Mouse (Mus musculus) lung, postnatal 0 days (tissue): ENCODE data around the gene Socs4. TPM values are rescaled to one million over a fixed set of nuclear protein-coding genes. Genes with fewer than 3 reads are reported as not detected.
A peak's percentile ranks its signal among the peaks of the same experiment; 100 is the strongest.

Experiments
- ATAC-seq: fragments of 200-750 bp; cut with Nextera tagmentation; 2 replicates; pipeline ENCODE4 v1.8.0; 2017; ENCODE audit warnings: moderate library complexity
- DNase-seq: peaks from one replicate; pipeline ENCODE4 v3.0.0-alpha.2; 2016; ENCODE audit warnings: low spot score
- H3K27ac ChIP-seq: fragments of 300-500 bp; sonication (generic); 2 replicates; pipeline ENCODE4 v1.5.1; 2014; ENCODE audit warnings: antibody characterized with exemption, mild to moderate bottlenecking, low read length, mixed read lengths
- H3K27me3 ChIP-seq: fragments of 300-500 bp; sonication (generic); replicated peaks from 2 replicates; pipeline ENCODE4 v1.6.1; 2014; ENCODE audit warnings: low read length, mixed read lengths; ENCODE audit not compliant: insufficient read depth
- H3K36me3 ChIP-seq: fragments of 300-500 bp; sonication (generic); 2 replicates; pipeline ENCODE4 v1.6.1; 2014; ENCODE audit warnings: low read length, mixed read lengths; ENCODE audit not compliant: insufficient read depth
- H3K4me1 ChIP-seq: fragments of 300-500 bp; sonication (generic); 2 replicates; pipeline ENCODE4 v1.6.1; 2014; ENCODE audit warnings: antibody characterized with exemption, low read depth, low read length, mixed read lengths; ENCODE audit not compliant: insufficient read depth
- H3K4me2 ChIP-seq: fragments of 300-500 bp; sonication (generic); replicated peaks from 2 replicates; pipeline ENCODE4 v1.6.1; 2014; ENCODE audit warnings: low read depth, mild to moderate bottlenecking, low read length, moderate library complexity, mixed read lengths
- H3K4me3 ChIP-seq: fragments of 300-500 bp; sonication (generic); 2 replicates; pipeline ENCODE4 v1.5.1; 2014; ENCODE audit warnings: low read depth, low read length
- H3K9ac ChIP-seq: fragments of 300-500 bp; sonication (generic); replicated peaks from 2 replicates; pipeline ENCODE4 v1.6.1; 2014; ENCODE audit warnings: low read depth, mild to moderate bottlenecking
- H3K9me3 ChIP-seq: fragments of 300-500 bp; sonication (generic); 2 replicates; pipeline ENCODE4 v1.6.1; 2016; ENCODE audit warnings: low read length, mixed read lengths
- CTCF ChIP-seq: IDR thresholded peaks from 2 replicates; pipeline ENCODE4 v1.5.1; 2016; ENCODE audit warnings: antibody characterized with exemption, mild to moderate bottlenecking
- EP300 ChIP-seq: IDR thresholded peaks from 2 replicates; pipeline ENCODE4 v1.6.1; 2016; ENCODE audit warnings: antibody characterized with exemption, mild to moderate bottlenecking, control low read depth
- WGBS: fragments of 180-500 bp; shearing (Covaris S2); extraction: QIAGEN DNeasy Blood & Tissue Kit; methylation state at CpG from one replicate; pipeline ENCODE4 v1.1.7; 2014; 5-methylcytosine and 5-hydroxymethylcytosine counted together
- polyA plus RNA-seq: library from polyadenylated mRNA; unstranded; fragments of >200 nt; fragmentation: Nextera tagmentation; extraction: Ambion mirVana; gene quantifications from 2 replicates; pipeline ENCODE4 v1.2.1, GENCODE M21; 2015

Socs4 gene
- polyA plus RNA-seq, 1 experiment from 2014 or later, result 2.5 TPM

GRCm38 (mm10) chr14:47237286-47237685 is 39.4 kb upstream of the Socs4 start:
- Histone ChIP-seq H3K4me3 (no peak overlapping the region), H3K9me3 (no peaks in the 10 kb centered on the region), H3K27me3 (no peaks in the 10 kb centered on the region), H3K36me3 (no peaks in the 10 kb centered on the region), H3K4me1 (no peaks in the 10 kb centered on the region), H3K27ac (no peak overlapping the region), H3K4me2 (no peak overlapping the region), H3K9ac (no peak overlapping the region)
- 80% methylated on average over 4 of the region's 4 CpGs for WGBS
- no peak for TF ChIP-seq CTCF
- no peak for TF ChIP-seq EP300
- DNase-seq (no peak), ATAC-seq (no peak)

GRCm38 (mm10) chr14:47240600-47240999 is 36.1 kb upstream of the Socs4 start:
- TF ChIP-seq CTCF (no peak), EP300 (no peak)
- Histone ChIP-seq H3K9me3 (no peaks in the 10 kb centered on the region), H3K36me3 (no peaks in the 10 kb centered on the region), H3K27ac (no peak overlapping the region), H3K9ac (no peak overlapping the region), H3K4me2 (no peak overlapping the region), H3K4me1 (no peaks in the 10 kb centered on the region), H3K4me3 (no peak overlapping the region), H3K27me3 (no peaks in the 10 kb centered on the region)
- no peak for DNase-seq
- WGBS, result 87% methylated on average over 1 of the region's 1 CpGs
- no peak for ATAC-seq

- H3K27me3 ChIP-seq, result no peaks in the 10 kb centered on the region
- 92% methylated on average over 6 of the region's 6 CpGs for WGBS
- no peaks in the 10 kb centered on the region for H3K36me3 ChIP-seq
- H3K27ac ChIP-seq, result no peak overlapping the region
- no peak overlapping the region for H3K4me3 ChIP-seq
- DNase-seq (no peak), ATAC-seq (no peak)
- TF ChIP-seq EP300 (no peak), CTCF (no peak)
- no peaks in the 10 kb centered on the region for H3K9me3 ChIP-seq
- H3K9ac ChIP-seq, result no peak overlapping the region
- H3K4me2 ChIP-seq, result no peak overlapping the region
- H3K4me1 ChIP-seq, result no peaks in the 10 kb centered on the region
These were observed 35.7 kb upstream of the Socs4 start for GRCm38 (mm10) chr14:47241046-47241445.

GRCm38 (mm10) chr14:47242753-47243152 is 34.0 kb upstream of the Socs4 start:
- H3K27me3 ChIP-seq, result no peaks in the 10 kb centered on the region
- H3K4me3 ChIP-seq, result no peak overlapping the region
- peaks cover 4% of the 10 kb centered on the region; the same call in 1 of the 2 replicates for H3K36me3 ChIP-seq
- no peak overlapping the region for H3K9ac ChIP-seq
- ATAC-seq, result no peak
- TF ChIP-seq CTCF (no peak), EP300 (no peak)
- H3K4me1 ChIP-seq, result no peaks in the 10 kb centered on the region
- no peak overlapping the region for H3K4me2 ChIP-seq
- peak; percentile 10 for DNase-seq
- H3K9me3 ChIP-seq, result no peaks in the 10 kb centered on the region
- WGBS, result 12% methylated on average over 4 of the region's 4 CpGs
- no peak overlapping the region for H3K27ac ChIP-seq

GRCm38 (mm10) chr14:47249839-47250238 is 26.9 kb upstream of the Socs4 start:
- Histone ChIP-seq H3K36me3 (peaks cover 4% of the 10 kb centered on the region; the same call in 1 of the 2 replicates), H3K27me3 (no peaks in the 10 kb centered on the region), H3K9ac (no peak overlapping the region), H3K4me3 (no peak overlapping the region), H3K27ac (no peak overlapping the region), H3K4me1 (no peaks in the 10 kb centered on the region), H3K9me3 (no peaks in the 10 kb centered on the region), H3K4me2 (no peak overlapping the region)
- peak; percentile 49 for DNase-seq
- TF ChIP-seq CTCF (peak; percentile 67), EP300 (no peak)
- WGBS, result 77% methylated on average over 6 of the region's 6 CpGs
- ATAC-seq, result peak; percentile 37; the same call in 1 of the 2 replicates

- Histone ChIP-seq H3K27ac (no peak overlapping the region), H3K4me3 (no peak overlapping the region), H3K4me2 (no peak overlapping the region), H3K9me3 (no peaks in the 10 kb centered on the region), H3K36me3 (no peaks in the 10 kb centered on the region; the same call in 1 of the 2 replicates), H3K4me1 (no peaks in the 10 kb centered on the region), H3K9ac (no peak overlapping the region), H3K27me3 (no peaks in the 10 kb centered on the region)
- ATAC-seq (no peak), DNase-seq (no peak)
- 94% methylated on average over 3 of the region's 3 CpGs for WGBS
- TF ChIP-seq EP300, result no peak
- TF ChIP-seq CTCF, result no peak
These were observed 11.9 kb upstream of the Socs4 start for GRCm38 (mm10) chr14:47264866-47265265.

GRCm38 (mm10) chr14:47265829-47266228 is 10.9 kb upstream of the Socs4 start:
- no peak for DNase-seq
- Histone ChIP-seq H3K9me3 (no peaks in the 10 kb centered on the region), H3K36me3 (no peaks in the 10 kb centered on the region; the same call in 1 of the 2 replicates), H3K27me3 (no peaks in the 10 kb centered on the region), H3K4me3 (no peak overlapping the region), H3K4me1 (no peaks in the 10 kb centered on the region), H3K4me2 (no peak overlapping the region), H3K9ac (no peak overlapping the region), H3K27ac (no peak overlapping the region)
- no peak for TF ChIP-seq EP300
- ATAC-seq, result no peak
- WGBS, result 90% methylated on average over 8 of the region's 8 CpGs
